Mouse (Mus musculus): Measurements from ENCODE around the gene 1700067K01Rik.

DNA sequence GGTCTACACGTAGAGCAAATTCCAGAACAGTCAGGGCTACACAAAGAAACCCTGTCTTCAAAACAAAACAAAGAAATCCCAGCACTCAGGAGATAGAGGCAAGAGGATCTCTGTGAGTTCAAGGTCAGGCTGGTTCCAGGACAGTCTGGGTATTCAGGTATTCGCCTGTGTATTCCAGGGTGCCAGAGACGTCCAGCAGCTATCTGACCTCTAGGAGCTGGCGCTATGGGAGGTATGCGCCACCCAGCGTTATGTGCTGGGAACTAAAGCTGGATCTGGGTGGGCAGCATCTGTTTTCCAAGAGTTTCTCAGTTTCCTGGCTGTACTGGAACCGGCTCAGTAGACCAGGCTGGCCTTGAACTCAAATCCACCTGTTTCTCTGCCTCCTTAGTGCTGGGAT lies 7.1 kb downstream of the 1700067K01Rik start:
- peak; percentile 22; the same call in 1 of the 2 replicates for TF ChIP-seq CTCF (IDR thresholded peaks at IDR 0.05; ENCODE audit: extremely low read depth, insufficient read depth, low read length)
- TF ChIP-seq POLR2A (IDR thresholded peaks at IDR 0.05; ENCODE audit: extremely low read depth, insufficient read depth, low read length), result no peak

Measured in cortical plate, adult 2 months (tissue).